Mouse (Mus musculus) retina, postnatal 1 day (tissue): ENCODE measurements around the gene Pla2r1.

Experiments used
- DNase-seq: peaks from one replicate; pipeline ENCODE4 v3.0.0-alpha.2; 2012

Gene Pla2r1

DNA sequence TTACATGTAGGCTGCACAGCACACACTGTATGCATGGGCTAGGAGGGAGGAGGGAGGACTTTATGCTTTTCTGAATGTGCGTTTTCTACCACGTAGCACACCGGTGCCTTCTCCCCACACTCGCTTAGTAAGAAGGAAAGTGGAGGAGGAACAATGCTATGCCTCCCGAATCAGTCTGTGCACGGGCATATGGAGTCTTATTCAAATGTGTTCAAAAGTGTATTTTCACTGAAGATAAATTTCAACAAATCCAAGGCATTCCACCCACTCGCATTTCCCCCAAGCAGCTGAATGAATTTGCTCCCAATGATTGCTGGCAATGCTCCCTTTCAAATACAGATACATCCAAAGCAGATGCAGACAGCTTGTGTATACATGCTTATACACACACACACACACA is 73.2 kb downstream of the Pla2r1 start:
- DNase-seq, result no peak

DNA sequence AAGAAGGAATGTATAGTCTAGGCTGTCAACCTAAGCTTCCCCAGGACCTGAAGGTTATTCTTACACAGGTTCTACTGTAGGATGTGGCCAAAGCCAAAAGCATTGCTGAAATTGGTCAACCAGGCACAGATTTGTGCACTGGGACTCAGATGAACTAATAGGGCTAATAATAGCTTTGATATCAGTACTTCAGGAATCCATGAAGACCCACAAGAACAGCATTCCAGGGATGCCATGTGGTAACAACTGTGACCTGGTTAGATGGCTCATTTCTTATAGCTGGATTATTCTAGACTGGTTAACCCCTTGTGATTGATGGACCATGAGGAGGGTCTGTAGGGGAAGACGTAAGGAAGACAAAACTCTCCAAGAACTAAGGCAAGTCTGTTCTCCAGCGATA is 74.3 kb downstream of the Pla2r1 start:
- no peak for DNase-seq

DNA sequence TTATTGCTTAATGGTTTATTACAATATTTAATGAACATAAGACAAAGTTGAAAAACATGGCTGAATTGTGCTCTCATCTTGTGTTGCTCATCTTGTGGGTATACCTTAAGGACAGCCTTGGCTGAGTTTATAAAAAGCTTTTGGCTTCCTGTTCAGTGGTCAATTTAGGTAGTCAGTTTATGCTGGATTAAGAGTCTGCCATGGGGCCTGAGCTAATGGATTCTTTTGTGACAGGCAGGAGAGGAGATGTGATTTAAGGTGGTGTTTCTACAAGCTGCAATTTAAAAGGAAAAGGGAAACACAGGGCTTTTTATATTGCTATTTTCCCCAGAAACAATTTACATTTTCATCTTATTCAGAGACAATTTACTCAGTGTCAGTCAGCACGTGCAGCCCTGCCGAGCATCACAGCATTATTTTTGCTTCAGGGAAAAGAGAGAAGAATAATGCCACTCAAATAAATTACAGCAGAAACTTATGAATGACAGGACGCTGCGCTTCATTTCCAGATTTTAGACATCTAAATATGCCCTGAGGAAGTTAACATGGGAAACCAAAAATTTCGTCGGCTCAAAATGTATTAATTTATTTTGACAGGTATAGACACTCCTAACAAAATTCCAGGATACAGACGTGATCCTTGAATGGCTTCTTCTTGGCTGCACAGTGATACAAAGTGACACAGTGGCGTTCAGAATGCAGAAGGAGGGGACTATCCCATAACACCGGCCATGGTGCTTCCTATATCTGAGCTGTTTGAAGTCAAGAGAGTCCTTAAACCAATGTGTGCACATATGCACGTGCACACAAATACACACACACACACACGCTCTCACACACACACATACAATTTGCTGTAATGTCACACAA is 84.0 kb downstream of the Pla2r1 start:
- peak; percentile 59 for DNase-seq

DNA sequence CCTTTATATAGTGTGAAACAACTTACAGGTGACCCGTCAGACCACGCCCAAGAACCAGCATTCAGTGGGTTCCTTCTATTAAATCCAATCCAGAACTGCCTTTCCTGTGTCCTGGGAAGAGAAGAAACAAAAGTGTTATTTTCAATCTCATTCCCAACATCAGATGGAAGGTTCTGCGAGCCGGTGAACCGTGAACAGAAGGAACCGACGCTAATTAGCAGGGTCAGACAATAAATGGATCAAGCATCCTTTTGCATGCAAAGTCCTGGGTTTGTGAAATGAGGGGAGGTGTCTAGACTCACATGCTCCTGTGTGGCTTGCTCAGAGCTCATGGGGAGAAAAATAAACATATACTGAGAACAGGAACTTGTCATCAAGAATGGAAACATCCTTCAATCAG is 100.7 kb downstream of the Pla2r1 start:
- peak; percentile 60 for DNase-seq

DNA sequence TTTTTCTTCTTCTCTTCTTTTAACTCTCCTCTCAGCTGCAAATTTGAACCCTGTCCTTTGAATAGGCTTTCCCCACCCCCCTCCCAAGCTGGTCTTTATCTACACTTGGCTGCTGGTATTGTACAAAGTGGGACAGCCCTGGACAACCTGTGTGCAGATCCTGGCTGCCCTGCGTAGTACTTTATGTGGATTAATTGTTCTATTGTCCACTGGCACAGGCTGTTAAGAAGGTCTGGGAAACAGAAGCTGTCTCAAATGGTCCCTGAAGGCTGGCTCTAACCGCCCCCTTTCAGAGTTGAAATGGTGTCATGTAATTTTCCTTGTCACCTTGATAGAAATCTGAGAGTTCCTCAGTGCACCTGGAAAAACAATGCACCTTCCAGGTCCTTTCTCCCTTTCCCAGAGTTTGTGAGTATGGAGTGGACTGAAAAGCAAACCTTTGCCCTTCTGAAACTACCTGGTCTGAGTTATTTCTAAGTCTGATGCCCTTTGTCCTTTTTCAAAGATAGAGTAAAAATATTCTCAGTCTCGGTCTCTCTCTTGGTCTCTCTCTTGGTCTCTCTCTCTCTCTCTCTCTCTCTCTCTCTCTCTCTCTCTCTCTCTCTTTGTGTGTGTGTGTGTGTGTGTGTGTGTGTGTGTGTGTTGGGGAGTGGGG is 101.9 kb downstream of the Pla2r1 start:
- peak; percentile 35 for DNase-seq

GRCm38 (mm10) chr2:60449732-60450131 is 103.4 kb downstream of the Pla2r1 start:
- no peak for DNase-seq

DNA sequence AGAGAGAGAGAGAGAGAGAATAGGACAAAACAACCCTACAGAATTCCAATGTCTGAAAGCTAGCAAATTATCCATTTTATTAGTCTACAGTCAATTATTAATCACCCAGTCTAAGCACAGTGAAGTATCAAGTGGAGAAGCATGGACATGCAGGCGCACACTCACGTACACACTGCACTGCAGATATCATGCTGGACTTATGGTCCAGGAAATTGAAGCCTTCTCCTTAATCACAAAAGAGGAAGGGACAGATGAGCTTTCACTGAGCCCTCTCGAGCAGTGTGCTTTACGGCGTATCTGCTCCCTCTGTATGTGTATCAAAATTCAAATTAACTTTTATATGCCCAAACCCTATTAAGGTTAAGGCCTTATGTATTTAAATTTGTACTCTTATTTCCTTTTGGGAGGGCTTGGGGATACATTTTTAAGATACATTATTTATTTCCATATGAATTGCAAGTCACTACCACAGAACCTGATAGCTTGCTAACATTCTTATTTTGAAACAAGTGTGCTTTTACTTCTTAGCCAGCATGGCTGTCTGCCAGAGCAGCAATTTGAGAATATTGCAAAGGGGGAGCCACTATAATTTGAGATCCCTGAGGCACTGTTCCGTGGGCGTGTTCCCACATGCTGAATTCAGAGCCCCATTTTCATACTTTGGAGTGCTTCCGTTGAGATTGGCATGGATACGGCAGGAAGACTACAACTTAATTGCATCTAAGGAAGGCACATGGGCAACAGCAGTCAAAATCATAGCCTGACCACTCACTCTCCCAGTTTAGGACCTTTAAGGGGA is 108.2 kb downstream of the Pla2r1 start:
- no peak for DNase-seq

DNA sequence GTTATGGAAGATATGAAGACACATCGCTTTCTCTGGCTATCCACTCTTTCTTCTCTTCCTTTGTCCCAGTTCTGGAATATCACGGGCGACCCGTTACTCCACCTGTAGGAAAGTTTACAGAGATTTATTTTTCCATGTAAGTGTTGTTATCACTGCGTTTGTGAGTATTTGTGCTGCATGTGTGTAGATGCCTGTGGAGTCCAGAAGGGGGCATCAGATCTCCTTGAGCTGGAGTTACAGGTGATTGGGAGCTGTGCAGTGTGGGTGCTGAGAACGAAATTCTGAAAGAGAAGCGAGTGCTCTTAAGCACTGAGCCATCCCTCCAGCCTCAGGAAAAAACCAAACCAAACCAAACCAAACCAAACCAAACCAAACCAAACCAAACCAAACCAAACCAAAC is 109.8 kb downstream of the Pla2r1 start:
- no peak for DNase-seq

- peak; percentile 31 for DNase-seq
These were observed 111.2 kb downstream of the Pla2r1 start for GRCm38 (mm10) chr2:60441875-60442274.

- DNase-seq, result no peak
These were observed 116.3 kb downstream of the Pla2r1 start for GRCm38 (mm10) chr2:60436802-60437201.

- DNase-seq, result no peak
These were observed 122.6 kb downstream of the Pla2r1 start for GRCm38 (mm10) chr2:60430315-60431021.

- DNase-seq, result peak; percentile 78
These were observed 135.0 kb downstream of the Pla2r1 start for GRCm38 (mm10) chr2:60418075-60418474.

- DNase-seq, result no peak
These were observed 138.8 kb downstream of the Pla2r1 start for GRCm38 (mm10) chr2:60414334-60414733.

GRCm38 (mm10) chr2:60413006-60413650 is 140.0 kb downstream of the Pla2r1 start:
- peak; percentile 11 for DNase-seq

DNA sequence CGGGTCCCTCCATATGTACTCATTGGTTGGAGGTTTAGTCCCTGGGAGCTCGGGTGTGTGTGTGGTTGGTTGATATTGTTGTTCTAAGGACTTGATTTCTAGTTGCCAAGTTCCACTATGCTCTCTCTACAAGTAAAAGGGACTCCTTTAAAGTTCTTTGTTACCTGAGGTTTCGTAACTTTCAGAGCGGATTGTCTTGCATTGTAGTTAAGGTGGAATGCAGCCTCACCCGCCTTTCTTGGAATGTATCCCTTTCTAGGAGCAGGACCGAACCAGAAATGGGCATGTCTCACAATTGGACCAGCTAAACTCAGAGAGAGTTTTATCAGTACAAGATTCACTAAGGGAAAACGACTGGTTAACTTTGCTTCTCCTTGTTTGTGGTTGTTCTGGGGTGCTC is 141.9 kb downstream of the Pla2r1 start:
- DNase-seq, result no peak

- no peak for DNase-seq
These were observed 142.9 kb downstream of the Pla2r1 start for GRCm38 (mm10) chr2:60409989-60410763.

- peak; percentile 43 for DNase-seq
These were observed 143.9 kb downstream of the Pla2r1 start for GRCm38 (mm10) chr2:60409194-60409593.

GRCm38 (mm10) chr2:60407387-60407786 is 145.7 kb downstream of the Pla2r1 start:
- DNase-seq, result no peak

- DNase-seq, result no peak
These were observed 147.7 kb downstream of the Pla2r1 start for GRCm38 (mm10) chr2:60405431-60405830.

DNA sequence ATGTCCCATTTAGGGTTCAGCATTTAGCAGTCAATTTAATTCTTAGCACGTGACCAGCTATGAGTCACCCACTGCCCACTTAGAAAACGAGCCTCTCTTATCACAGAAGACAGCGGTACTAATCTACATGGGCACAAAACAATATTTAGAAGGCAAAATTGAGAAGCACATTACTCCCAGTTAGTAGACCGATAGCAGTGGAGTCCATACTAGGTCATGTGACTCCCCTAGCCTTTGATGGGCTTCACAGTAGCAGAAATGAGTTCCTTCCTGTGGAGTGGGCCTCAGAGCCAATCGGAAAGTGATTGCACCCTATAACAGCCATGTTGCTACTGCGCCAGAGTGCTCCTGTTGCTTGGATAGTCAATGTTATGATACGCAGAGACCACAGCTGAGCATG is 148.3 kb downstream of the Pla2r1 start:
- no peak for DNase-seq

GRCm38 (mm10) chr2:60401694-60402093 is 151.4 kb downstream of the Pla2r1 start:
- no peak for DNase-seq
